Mouse (Mus musculus): Measurements from ENCODE around the gene Gm3139.
"Not testable (repeated sequence)": the region's sequence is repeated elsewhere in the genome, so short reads cannot be mapped to it uniquely, and the experiment has no call there.

Gm3139 gene

DNA sequence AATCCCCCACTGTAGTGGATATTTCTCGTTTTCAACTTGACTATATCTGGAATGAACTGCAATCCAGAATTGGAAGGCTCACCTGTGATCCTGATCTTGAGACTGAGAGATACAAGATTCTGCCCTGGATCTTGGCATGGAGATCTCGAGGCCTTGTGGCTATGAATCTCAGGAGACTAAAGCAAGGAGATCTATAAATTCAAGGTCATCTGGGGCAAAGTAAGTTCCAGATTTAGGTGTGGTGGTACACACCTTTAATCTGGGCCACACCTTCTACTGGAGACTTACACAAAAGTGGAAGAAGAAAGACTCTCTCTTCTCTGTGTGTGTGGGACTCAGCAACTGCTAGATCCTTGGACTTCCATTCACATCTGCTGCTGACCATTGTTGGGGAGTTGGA is at the start of gene Gm3139:
TSS of gene Gm3139 (plus strand) at position 301 of the 400 bp plus-strand sequence.
- not testable (repeated sequence) for DNase-seq (ENCODE audit: extremely low read depth, insufficient read length, low spot score)

Measured in 3134 (cell line).